Mouse (Mus musculus) stomach, postnatal 0 days (tissue): ENCODE measurements around the gene Cyb5d1.

Experiments
- CTCF ChIP-seq: IDR thresholded peaks from 2 replicates; pipeline ENCODE4 v1.5.1; 2016; ENCODE audit warnings: antibody characterized with exemption, low read depth, mild to moderate bottlenecking, moderate library complexity
- EP300 ChIP-seq: optimal IDR thresholded peaks from 2 replicates; pipeline ENCODE3; 2016; ENCODE audit warnings: antibody characterized with exemption

DNA sequence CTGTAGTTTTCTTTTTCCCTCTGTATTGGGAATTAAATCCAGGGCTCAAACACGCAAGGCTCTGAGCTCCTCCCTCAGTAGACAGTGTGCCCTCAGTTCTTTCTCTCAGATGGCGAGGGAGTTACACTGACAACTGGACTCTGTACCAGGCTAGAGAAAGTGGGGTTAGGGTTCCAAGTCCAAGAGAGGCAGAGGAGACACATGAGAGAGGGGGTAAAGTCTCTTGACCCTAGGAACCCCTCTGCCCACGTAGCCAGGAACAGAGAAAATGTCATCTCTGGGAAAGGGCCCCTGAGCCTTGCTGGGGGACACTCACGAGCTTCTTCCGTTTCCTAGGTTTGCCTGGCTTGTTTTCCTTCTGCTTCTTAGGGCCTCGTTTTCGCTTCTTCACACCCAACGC lies 31.1 kb downstream of the Cyb5d1 start:
- TF ChIP-seq CTCF (no peak), EP300 (no peak)
